Mouse (Mus musculus): Measurements from ENCODE around the gene Fam189a2. TPM values are rescaled to one million over a fixed set of nuclear protein-coding genes. Genes with fewer than 3 reads are reported as not detected.

The Fam189a2 gene
- polyA plus RNA-seq, 1 experiment from 2014 or later: 1.4 TPM

DNA sequence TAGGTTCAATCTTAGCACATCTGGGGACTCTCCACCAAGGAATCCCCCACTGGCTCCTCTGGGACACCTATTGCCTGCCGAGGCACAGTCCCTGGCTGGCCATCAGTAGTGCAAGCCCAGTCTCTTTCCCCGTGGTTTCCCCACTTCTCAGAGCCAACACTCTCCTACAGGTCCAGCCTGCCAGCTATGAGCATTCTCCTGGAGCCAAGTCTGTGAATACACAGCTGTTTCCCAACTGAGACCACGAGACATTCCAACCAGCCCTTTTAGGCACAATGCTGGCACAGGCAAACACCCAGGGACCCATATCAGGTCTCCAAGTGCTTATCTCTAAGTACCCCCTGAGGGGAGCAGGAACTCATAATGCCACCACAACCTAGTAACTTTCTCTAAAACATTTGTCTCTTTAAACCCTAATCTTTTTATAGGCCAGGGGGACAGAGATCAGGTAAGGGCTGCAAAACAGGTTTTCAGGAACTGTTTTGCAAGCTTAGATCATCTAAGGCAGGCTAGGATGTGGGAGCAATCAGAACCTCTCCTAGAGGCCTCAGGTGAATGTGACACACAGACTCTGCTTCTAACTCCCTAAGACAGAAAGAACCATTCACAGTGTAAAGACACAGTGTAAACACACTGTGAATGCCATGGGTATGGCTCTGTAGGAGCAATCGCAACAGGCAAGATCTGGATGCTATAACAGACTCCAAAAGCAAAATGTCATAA is 23.0 kb downstream of the Fam189a2 start:
- Histone ChIP-seq H3K27ac (replicated peaks) (no peak overlapping the region), H3K27me3 (no peaks in the 10 kb centered on the region), H3K9me3 (0 out of 2 replicates have a peak, but pooled peaks cover 7% of the 10 kb centered on the region), H3K4me1 (no peaks in the 10 kb centered on the region), H3K4me2 (replicated peaks) (no peak overlapping the region), H3K9ac (replicated peaks) (no peak overlapping the region), H3K36me3 (no peaks in the 10 kb centered on the region), H3K4me3 (no peak overlapping the region)
- 73% methylated on average over 4 of the region's 4 CpGs for WGBS
- ATAC-seq (ENCODE audit: low FRiP score, low read depth): no peak

DNA sequence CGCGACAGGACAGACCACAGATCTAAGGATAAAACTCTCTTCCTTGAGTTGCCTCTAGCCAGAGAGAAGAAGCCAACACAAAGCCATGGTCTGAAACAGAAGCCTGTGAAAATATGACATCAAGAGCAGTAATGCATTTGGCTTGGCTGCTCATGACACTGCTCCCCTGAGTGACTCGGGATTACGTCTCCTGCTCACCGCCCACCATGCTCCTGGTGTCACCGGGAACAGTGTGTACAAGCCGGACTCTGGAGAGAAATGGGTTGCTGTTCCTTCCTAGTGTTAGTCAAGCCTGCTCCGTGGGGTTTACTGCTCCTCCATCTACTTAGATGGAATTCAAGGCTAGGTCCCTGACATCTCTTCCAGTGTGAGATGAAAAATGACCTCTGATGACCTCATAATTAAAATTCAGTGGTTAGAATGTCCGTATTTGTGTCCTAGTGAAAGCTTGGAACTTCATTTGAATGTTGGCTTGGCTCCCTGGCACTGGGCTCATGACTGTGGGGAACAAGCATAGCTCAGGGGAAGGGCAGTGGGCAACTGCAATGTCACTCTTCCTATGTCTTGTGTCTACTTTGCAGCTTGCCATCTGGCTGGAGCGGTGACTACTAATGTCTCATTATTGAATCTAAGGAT is 23.7 kb downstream of the Fam189a2 start:
- H3K9me3 ChIP-seq: 0 out of 2 replicates have a peak, but pooled peaks cover 4% of the 10 kb centered on the region
- ATAC-seq (ENCODE audit: low FRiP score, low read depth): no peak
- H3K4me2 ChIP-seq (replicated peaks): no peak overlapping the region
- no peaks in the 10 kb centered on the region for H3K36me3 ChIP-seq
- no peaks in the 10 kb centered on the region for H3K4me1 ChIP-seq
- no peaks in the 10 kb centered on the region for H3K27me3 ChIP-seq
- 90% methylated on average over 10 of the region's 10 CpGs for WGBS
- H3K9ac ChIP-seq (replicated peaks): no peak overlapping the region
- no peak overlapping the region for H3K4me3 ChIP-seq
- H3K27ac ChIP-seq (replicated peaks): no peak overlapping the region

GRCm38 (mm10) chr19:23995766-23996399 is 34.9 kb downstream of the Fam189a2 start:
- H3K4me2 ChIP-seq (replicated peaks): no peak overlapping the region

DNA sequence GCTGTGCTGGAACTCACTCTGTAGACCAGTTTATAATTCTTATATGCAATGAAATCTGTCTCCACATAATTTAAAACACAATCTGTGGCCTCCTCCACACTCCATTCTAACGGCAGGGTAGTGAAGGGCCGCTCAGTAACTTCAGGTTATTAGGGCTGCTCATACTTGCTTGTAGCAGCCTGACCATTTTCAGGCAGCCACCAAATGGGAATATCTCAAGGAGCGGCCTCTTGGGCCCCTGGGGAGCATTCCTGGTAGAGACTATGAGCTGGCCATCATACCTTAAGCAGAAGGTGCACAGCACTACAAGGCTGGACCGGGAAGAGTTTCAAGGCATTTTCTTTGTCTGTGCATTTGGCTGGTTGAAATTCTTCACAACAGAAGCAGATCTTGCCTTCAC is 42.7 kb downstream of the Fam189a2 start:
- H3K9me3 ChIP-seq: no peaks in the 10 kb centered on the region
- no peaks in the 10 kb centered on the region for H3K27me3 ChIP-seq
- no peak overlapping the region for H3K4me3 ChIP-seq
- no peaks in the 10 kb centered on the region for H3K36me3 ChIP-seq
- no peak overlapping the region for H3K9ac ChIP-seq (replicated peaks)
- no peak overlapping the region for H3K4me2 ChIP-seq (replicated peaks)
- WGBS: 90% methylated on average over 4 of the region's 4 CpGs
- ATAC-seq (ENCODE audit: low FRiP score, low read depth): no peak
- no peak overlapping the region for H3K27ac ChIP-seq (replicated peaks)
- no peaks in the 10 kb centered on the region for H3K4me1 ChIP-seq

More at GRCm38 (mm10) chr19:23995766-23996399, 34.9 kb downstream of the Fam189a2 start:
- H3K9me3 ChIP-seq: no peaks in the 10 kb centered on the region
- no peaks in the 10 kb centered on the region for H3K27me3 ChIP-seq
- 87% methylated on average over 10 of the region's 10 CpGs for WGBS
- no peak overlapping the region for H3K9ac ChIP-seq (replicated peaks)
- no peak for ATAC-seq (ENCODE audit: low FRiP score, low read depth)
- H3K4me3 ChIP-seq: no peak overlapping the region
- H3K27ac ChIP-seq (replicated peaks): no peak overlapping the region
- no peaks in the 10 kb centered on the region for H3K4me1 ChIP-seq
- H3K36me3 ChIP-seq: no peaks in the 10 kb centered on the region

- no peak overlapping the region for H3K27ac ChIP-seq (replicated peaks)
- no peak for ATAC-seq (ENCODE audit: low FRiP score, low read depth)
- 76% methylated on average over 2 of the region's 2 CpGs for WGBS
Observed at GRCm38 (mm10) chr19:23987291-23987690, 43.5 kb downstream of the Fam189a2 start.

GRCm38 (mm10) chr19:23984186-23984585 is 46.6 kb downstream of the Fam189a2 start:
- no peak overlapping the region for H3K9ac ChIP-seq (replicated peaks)
- H3K9me3 ChIP-seq: no peaks in the 10 kb centered on the region
- H3K4me3 ChIP-seq: no peak overlapping the region
- no peaks in the 10 kb centered on the region for H3K36me3 ChIP-seq
- H3K4me2 ChIP-seq (replicated peaks): no peak overlapping the region
- no peaks in the 10 kb centered on the region for H3K27me3 ChIP-seq
- ATAC-seq (ENCODE audit: low FRiP score, low read depth): no peak
- H3K27ac ChIP-seq (replicated peaks): no peak overlapping the region
- 65% methylated on average over 6 of the region's 6 CpGs for WGBS
- H3K4me1 ChIP-seq: no peaks in the 10 kb centered on the region

More at GRCm38 (mm10) chr19:23987291-23987690, 43.5 kb downstream of the Fam189a2 start:
- no peak overlapping the region for H3K4me2 ChIP-seq (replicated peaks)
- H3K4me1 ChIP-seq: no peaks in the 10 kb centered on the region
- H3K9ac ChIP-seq (replicated peaks): no peak overlapping the region
- H3K36me3 ChIP-seq: no peaks in the 10 kb centered on the region
- no peak overlapping the region for H3K4me3 ChIP-seq
- H3K9me3 ChIP-seq: no peaks in the 10 kb centered on the region
- H3K27me3 ChIP-seq: no peaks in the 10 kb centered on the region

DNA sequence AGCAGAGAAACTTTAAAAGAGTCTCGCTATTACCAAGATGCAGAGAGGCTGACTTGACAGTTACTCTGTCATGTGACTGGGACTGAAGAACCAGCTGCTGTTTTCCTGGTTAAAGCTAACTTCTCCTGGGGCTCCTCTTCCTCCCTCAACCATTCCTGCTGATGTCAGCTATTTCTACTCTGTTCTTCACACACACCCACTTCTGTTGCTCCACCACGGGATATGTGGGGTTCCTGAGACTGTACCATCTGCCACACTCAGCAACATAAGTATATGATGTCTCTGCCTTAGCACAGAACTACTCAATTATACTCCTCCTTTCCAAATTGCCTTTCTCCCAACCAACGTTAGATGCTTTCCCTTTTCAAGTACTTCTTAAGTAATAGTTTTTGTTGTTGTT is 50.2 kb downstream of the Fam189a2 start:
- Histone ChIP-seq H3K27ac (replicated peaks) (no peak overlapping the region), H3K36me3 (peaks cover 3% of the 10 kb centered on the region; the same call in 1 of the 2 replicates), H3K4me1 (no peaks in the 10 kb centered on the region), H3K27me3 (no peaks in the 10 kb centered on the region), H3K9ac (replicated peaks) (no peak overlapping the region), H3K9me3 (no peaks in the 10 kb centered on the region), H3K4me3 (no peak overlapping the region), H3K4me2 (replicated peaks) (no peak overlapping the region)
- WGBS: 74% methylated on average over 3 of the region's 3 CpGs
- no peak for ATAC-seq (ENCODE audit: low FRiP score, low read depth)

- ATAC-seq (ENCODE audit: low FRiP score, low read depth): no peak
Observed at GRCm38 (mm10) chr19:23977901-23978443, 52.8 kb downstream of the Fam189a2 start.

GRCm38 (mm10) chr19:23972881-23973649 is 57.8 kb downstream of the Fam189a2 start:
- WGBS: 67% methylated on average over 16 of the region's 16 CpGs
- no peaks in the 10 kb centered on the region for H3K9me3 ChIP-seq
- no peaks in the 10 kb centered on the region for H3K4me1 ChIP-seq
- no peaks in the 10 kb centered on the region for H3K27me3 ChIP-seq
- no peak for ATAC-seq (ENCODE audit: low FRiP score, low read depth)
- no peak overlapping the region for H3K27ac ChIP-seq (replicated peaks)
- H3K36me3 ChIP-seq: peaks cover 12% of the 10 kb centered on the region; the same call in 1 of the 2 replicates
- no peak overlapping the region for H3K4me2 ChIP-seq (replicated peaks)
- no peak overlapping the region for H3K9ac ChIP-seq (replicated peaks)
- H3K4me3 ChIP-seq: no peak overlapping the region

More at GRCm38 (mm10) chr19:23977901-23978443, 52.8 kb downstream of the Fam189a2 start:
- Histone ChIP-seq H3K9ac (replicated peaks) (no peak overlapping the region), H3K27ac (replicated peaks) (no peak overlapping the region), H3K4me3 (no peak overlapping the region), H3K4me2 (replicated peaks) (no peak overlapping the region), H3K27me3 (no peaks in the 10 kb centered on the region), H3K9me3 (no peaks in the 10 kb centered on the region), H3K4me1 (no peaks in the 10 kb centered on the region), H3K36me3 (peaks cover 12% of the 10 kb centered on the region; the same call in 1 of the 2 replicates)
- WGBS: 70% methylated on average over 6 of the region's 6 CpGs

- Histone ChIP-seq H3K36me3 (peaks cover 12% of the 10 kb centered on the region; the same call in 1 of the 2 replicates), H3K27me3 (no peaks in the 10 kb centered on the region), H3K4me2 (replicated peaks) (no peak overlapping the region), H3K27ac (replicated peaks) (no peak overlapping the region), H3K9ac (replicated peaks) (no peak overlapping the region), H3K4me3 (no peak overlapping the region), H3K9me3 (no peaks in the 10 kb centered on the region), H3K4me1 (no peaks in the 10 kb centered on the region)
- no peak for ATAC-seq (ENCODE audit: low FRiP score, low read depth)
- 97% methylated on average over 7 of the region's 7 CpGs for WGBS
Observed at GRCm38 (mm10) chr19:23971391-23971790, 59.4 kb downstream of the Fam189a2 start.

DNA sequence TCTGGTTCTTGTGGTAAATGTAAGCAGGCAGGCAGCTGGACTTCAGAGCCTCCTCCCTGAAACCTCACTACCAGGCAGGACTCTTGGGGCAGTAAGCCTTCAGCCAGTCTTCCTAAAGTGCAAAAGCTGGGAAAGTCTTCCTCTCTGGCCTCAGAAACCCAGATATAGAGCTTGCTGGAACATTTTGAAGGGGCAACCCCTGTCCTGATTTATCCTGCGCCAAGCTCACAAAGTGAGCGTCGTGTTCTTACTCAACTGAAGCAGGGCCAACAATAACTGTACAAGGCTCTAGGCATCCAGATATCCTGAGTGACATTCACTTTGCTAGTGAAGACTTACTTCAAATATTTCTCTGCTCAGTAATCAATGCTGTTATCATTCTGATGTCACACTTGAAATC is 60.4 kb downstream of the Fam189a2 start:
- Histone ChIP-seq H3K4me3 (no peak overlapping the region), H3K4me2 (replicated peaks) (no peak overlapping the region), H3K4me1 (no peaks in the 10 kb centered on the region), H3K36me3 (peaks cover 7% of the 10 kb centered on the region; the same call in 1 of the 2 replicates), H3K9me3 (no peaks in the 10 kb centered on the region), H3K27me3 (no peaks in the 10 kb centered on the region), H3K27ac (replicated peaks) (no peak overlapping the region), H3K9ac (replicated peaks) (no peak overlapping the region)
- 89% methylated on average over 3 of the region's 3 CpGs for WGBS
- no peak for ATAC-seq (ENCODE audit: low FRiP score, low read depth)

Measured in midbrain, embryonic 12.5 days (tissue).